Mouse (Mus musculus) forebrain, postnatal 0 days (tissue): ENCODE data around the gene Tmco1. TPM values are rescaled to one million over a fixed set of nuclear protein-coding genes. Genes with fewer than 3 reads are reported as not detected.
A peak's percentile ranks its signal among the peaks of the same experiment; 100 is the strongest.

ENCODE experiments used
- ATAC-seq: fragments of 200-750 bp; cut with Nextera tagmentation; 2 replicates; pipeline ENCODE4 v1.8.0; 2017; ENCODE audit warnings: mild to moderate bottlenecking, moderate library complexity
- DNase-seq: peaks from one replicate; pipeline ENCODE4 v3.0.0-alpha.2; 2015
- H3K27ac ChIP-seq: fragments of 300-500 bp; sonication (generic); 2 replicates; pipeline ENCODE4 v1.5.1; 2014; ENCODE audit warnings: low read depth, mild to moderate bottlenecking, antibody characterized with exemption, low read length, moderate library complexity, mixed read lengths
- H3K27me3 ChIP-seq: fragments of 300-500 bp; sonication (generic); 2 replicates; pipeline ENCODE4 v1.6.1; 2014; ENCODE audit warnings: mild to moderate bottlenecking, low read length, mixed read lengths; ENCODE audit not compliant: insufficient read depth
- H3K36me3 ChIP-seq: fragments of 300-500 bp; sonication (generic); 2 replicates; pipeline ENCODE4 v1.6.1; 2014; ENCODE audit warnings: mild to moderate bottlenecking, moderate library complexity; ENCODE audit not compliant: insufficient read depth
- H3K4me1 ChIP-seq: fragments of 300-500 bp; sonication (generic); 2 replicates; pipeline ENCODE4 v1.6.1; 2014; ENCODE audit warnings: antibody characterized with exemption; ENCODE audit not compliant: insufficient read depth
- H3K4me2 ChIP-seq: fragments of 300-500 bp; sonication (generic); 2 replicates; pipeline ENCODE4 v1.6.1; 2014; ENCODE audit warnings: low read depth, mild to moderate bottlenecking, moderate library complexity
- H3K4me3 ChIP-seq: fragments of 300-500 bp; sonication (generic); 2 replicates; pipeline ENCODE4 v1.5.1; 2014; ENCODE audit warnings: low read depth, low read length, mixed read lengths
- H3K9ac ChIP-seq: fragments of 300-500 bp; sonication (generic); 2 replicates; pipeline ENCODE4 v1.6.1; 2014; ENCODE audit warnings: mild to moderate bottlenecking
- H3K9me3 ChIP-seq: fragments of 300-500 bp; sonication (generic); 2 replicates; pipeline ENCODE4 v1.6.1; 2016; ENCODE audit warnings: low read length
- CTCF ChIP-seq: sonication (generic); IDR thresholded peaks from 2 replicates; pipeline ENCODE4 v1.5.1; 2016; ENCODE audit warnings: antibody characterized with exemption, control low read depth, low read depth
- WGBS: fragments of 180-500 bp; shearing (Covaris S2); extraction: QIAGEN DNeasy Blood & Tissue Kit; methylation state at CpG from one replicate; pipeline ENCODE4 v1.1.7; 2014; 5-methylcytosine and 5-hydroxymethylcytosine counted together
- polyA plus RNA-seq: library from polyadenylated mRNA; unstranded; fragments of >200 nt; fragmentation: Nextera tagmentation; extraction: Ambion mirVana; gene quantifications from 2 replicates; pipeline ENCODE4 v1.2.1, GENCODE M21; 2015
- total RNA-seq: library from RNA; depleted of rRNA; stranded (reverse); fragments of >200 nt; gene quantifications from 2 replicates; pipeline ENCODE4 v1.2.3, GENCODE M21; 2014

Tmco1 gene
- total and polyA plus RNA-seq, 2 experiments from 2014 or later = 55.2 to 70.0 TPM

GRCm38 (mm10) chr1:167305501-167306137, 2.6 kb upstream of the Tmco1 start:
- no peak overlapping the region for H3K27ac ChIP-seq
- 67% methylated on average over 7 of the region's 7 CpGs for WGBS
- no peak for TF ChIP-seq CTCF

GRCm38 (mm10) chr1:167306451-167307240, 1.5 kb upstream of the Tmco1 start:
- Histone ChIP-seq H3K27ac (no peak overlapping the region), H3K36me3 (peaks cover 3% of the 10 kb centered on the region; the same call in 1 of the 2 replicates), H3K9me3 (no peaks in the 10 kb centered on the region), H3K27me3 (no peaks in the 10 kb centered on the region), H3K4me1 (no peaks in the 10 kb centered on the region), H3K9ac (no peak overlapping the region), H3K4me2 (no peak overlapping the region), H3K4me3 (no peak overlapping the region)
- ATAC-seq = no peak
- 68% methylated on average over 5 of the region's 5 CpGs for WGBS
- peak; percentile 47 for TF ChIP-seq CTCF
- DNase-seq = peak; percentile 30

More at GRCm38 (mm10) chr1:167305501-167306137, 2.6 kb upstream of the Tmco1 start:
- ATAC-seq (no peak), DNase-seq (no peak)
- no peaks in the 10 kb centered on the region for H3K4me1 ChIP-seq
- H3K9ac ChIP-seq = no peak overlapping the region
- no peak overlapping the region for H3K4me3 ChIP-seq
- H3K27me3 ChIP-seq = no peaks in the 10 kb centered on the region
- peaks cover 1% of the 10 kb centered on the region; the same call in 1 of the 2 replicates for H3K36me3 ChIP-seq
- no peak overlapping the region for H3K4me2 ChIP-seq
- H3K9me3 ChIP-seq = no peaks in the 10 kb centered on the region

- DNase-seq (no peak), ATAC-seq (no peak)
- Histone ChIP-seq H3K4me3 (peak overlapping the region; percentile 80), H3K27ac (no peak overlapping the region), H3K4me2 (peak overlapping the region; percentile 66), H3K27me3 (no peaks in the 10 kb centered on the region), H3K36me3 (peaks cover 3% of the 10 kb centered on the region; the same call in 1 of the 2 replicates), H3K4me1 (no peaks in the 10 kb centered on the region), H3K9me3 (no peaks in the 10 kb centered on the region), H3K9ac (peak overlapping the region; percentile 94)
- WGBS = 65% methylated on average over 11 of the region's 11 CpGs
- TF ChIP-seq CTCF = no peak
These were observed 504 bp upstream of the Tmco1 start for GRCm38 (mm10) chr1:167307674-167308073.

GRCm38 (mm10) chr1:167312367-167312766, 4.2 kb downstream of the Tmco1 start:
- Histone ChIP-seq H3K27me3 (no peaks in the 10 kb centered on the region), H3K36me3 (peaks cover 18% of the 10 kb centered on the region), H3K9me3 (no peaks in the 10 kb centered on the region), H3K4me2 (no peak overlapping the region), H3K4me3 (no peak overlapping the region), H3K4me1 (no peaks in the 10 kb centered on the region), H3K27ac (no peak overlapping the region), H3K9ac (no peak overlapping the region)
- ATAC-seq (no peak), DNase-seq (no peak)
- no peak for TF ChIP-seq CTCF

GRCm38 (mm10) chr1:167313220-167313619, 5.0 kb downstream of the Tmco1 start:
- WGBS = 84% methylated on average over 4 of the region's 4 CpGs
- peaks cover 19% of the 10 kb centered on the region for H3K36me3 ChIP-seq

GRCm38 (mm10) chr1:167321691-167322090, 13.5 kb downstream of the Tmco1 start:
- Histone ChIP-seq H3K27me3 (no peaks in the 10 kb centered on the region), H3K4me3 (no peak overlapping the region), H3K36me3 (peaks cover 54% of the 10 kb centered on the region), H3K4me1 (no peaks in the 10 kb centered on the region), H3K9me3 (no peaks in the 10 kb centered on the region), H3K27ac (no peak overlapping the region), H3K4me2 (no peak overlapping the region), H3K9ac (no peak overlapping the region)
- TF ChIP-seq CTCF = no peak
- 98% methylated on average over 6 of the region's 6 CpGs for WGBS
- DNase-seq (no peak), ATAC-seq (no peak)

More at GRCm38 (mm10) chr1:167313220-167313619, 5.0 kb downstream of the Tmco1 start:
- TF ChIP-seq CTCF = 0 out of 2 replicates have a peak, but pooled peaks have one; percentile 17
- Histone ChIP-seq H3K27me3 (no peaks in the 10 kb centered on the region), H3K4me3 (no peak overlapping the region), H3K9me3 (no peaks in the 10 kb centered on the region), H3K4me1 (no peaks in the 10 kb centered on the region), H3K4me2 (no peak overlapping the region), H3K9ac (no peak overlapping the region), H3K27ac (no peak overlapping the region)
- DNase-seq (no peak), ATAC-seq (no peak)

GRCm38 (mm10) chr1:167328776-167329175, 20.6 kb downstream of the Tmco1 start:
- ATAC-seq = no peak

More at GRCm38 (mm10) chr1:167328776-167329175, 20.6 kb downstream of the Tmco1 start:
- no peak for DNase-seq
- Histone ChIP-seq H3K4me3 (no peak overlapping the region), H3K27me3 (no peaks in the 10 kb centered on the region), H3K4me2 (no peak overlapping the region), H3K9ac (no peak overlapping the region), H3K36me3 (peaks cover 49% of the 10 kb centered on the region), H3K4me1 (no peaks in the 10 kb centered on the region), H3K9me3 (no peaks in the 10 kb centered on the region), H3K27ac (no peak overlapping the region)
- no peak for TF ChIP-seq CTCF
- WGBS = 86% methylated on average over 6 of the region's 6 CpGs
